Mouse (Mus musculus): ENCODE data around the gene Rps15.

Rps15 gene

GRCm38 (mm10) chr10:80315315-80315714, 23.1 kb downstream of the Rps15 start:
- no peak for DNase-seq (ENCODE audit: low read depth, low spot score)

- no peak for DNase-seq (ENCODE audit: low read depth, low spot score)
Measured at GRCm38 (mm10) chr10:80316359-80316781, 24.1 kb downstream of the Rps15 start.

- no peak for DNase-seq (ENCODE audit: low read depth, low spot score)
Measured at GRCm38 (mm10) chr10:80317011-80317410, 24.8 kb downstream of the Rps15 start.

- peak; percentile 92 for DNase-seq (ENCODE audit: low read depth, low spot score)
Measured at GRCm38 (mm10) chr10:80320340-80320760, 28.1 kb downstream of the Rps15 start, which contains the start of gene 2310011J03Rik. Gene 2310011J03Rik, minus strand, starts transcription at chr10:80320537.

GRCm38 (mm10) chr10:80321014-80321669, 28.9 kb downstream of the Rps15 start:
- DNase-seq (ENCODE audit: low read depth, low spot score): no peak

GRCm38 (mm10) chr10:80321670-80322581, 29.7 kb downstream of the Rps15 start:
- no peak for DNase-seq (ENCODE audit: low read depth, low spot score)

- DNase-seq (ENCODE audit: low read depth, low spot score): no peak
Measured at GRCm38 (mm10) chr10:80322811-80323211, 30.6 kb downstream of the Rps15 start.

GRCm38 (mm10) chr10:80323261-80324119, 31.2 kb downstream of the Rps15 start:
- no peak for DNase-seq (ENCODE audit: low read depth, low spot score)

- DNase-seq (ENCODE audit: low read depth, low spot score): no peak
Measured at GRCm38 (mm10) chr10:80324120-80325037, 32.1 kb downstream of the Rps15 start.

- no peak for DNase-seq (ENCODE audit: low read depth, low spot score)
Measured at GRCm38 (mm10) chr10:80325045-80325444, 32.8 kb downstream of the Rps15 start.

- DNase-seq (ENCODE audit: low read depth, low spot score): peak; percentile 100
Measured at GRCm38 (mm10) chr10:80329273-80330081, 37.2 kb downstream of the Rps15 start, which contains the start of the genes Pcsk4 and Reep6. Gene Pcsk4, minus strand, starts transcription at chr10:80329498. Gene Reep6, plus strand, starts transcription at chr10:80329953.

- no peak for DNase-seq (ENCODE audit: low read depth, low spot score)
Measured at GRCm38 (mm10) chr10:80330084-80330483, 37.8 kb downstream of the Rps15 start.

- DNase-seq (ENCODE audit: low read depth, low spot score): no peak
Measured at GRCm38 (mm10) chr10:80330888-80331287, 38.6 kb downstream of the Rps15 start.

GRCm38 (mm10) chr10:80331636-80332524, 39.6 kb downstream of the Rps15 start:
- no peak for DNase-seq (ENCODE audit: low read depth, low spot score)

- DNase-seq (ENCODE audit: low read depth, low spot score): no peak
Measured at GRCm38 (mm10) chr10:80332525-80332989, 40.3 kb downstream of the Rps15 start.

GRCm38 (mm10) chr10:80336263-80336662, 44.0 kb downstream of the Rps15 start:
- no peak for DNase-seq (ENCODE audit: low read depth, low spot score)

- DNase-seq (ENCODE audit: low read depth, low spot score): peak; percentile 87
Measured at GRCm38 (mm10) chr10:80339941-80340750, 47.9 kb downstream of the Rps15 start.

- no peak for DNase-seq (ENCODE audit: low read depth, low spot score)
Measured at GRCm38 (mm10) chr10:80341026-80341425, 48.8 kb downstream of the Rps15 start.
